Mouse (Mus musculus) embryonic facial prominence, embryonic 15.5 days (tissue): ENCODE measurements around the gene Hist3h2ba. TPM values are rescaled to one million over a fixed set of nuclear protein-coding genes. Genes with fewer than 3 reads are reported as not detected.

ENCODE experiments used
- ATAC-seq: fragments of 200-750 bp; cut with Nextera tagmentation; 2 replicates; pipeline ENCODE4 v1.8.0; 2017; ENCODE audit warnings: low read depth, moderate TSS enrichment; ENCODE audit not compliant: insufficient number of reproducible peaks, low FRiP score, low TSS enrichment
- H3K27ac ChIP-seq: fragments of 300-500 bp; sonication (generic); replicated peaks from 2 replicates; pipeline ENCODE4 v1.5.1; 2015; ENCODE audit warnings: mild to moderate bottlenecking, inconsistent platforms
- H3K27me3 ChIP-seq: fragments of 300-500 bp; sonication (generic); 2 replicates; pipeline ENCODE4 v1.6.1; 2015; ENCODE audit warnings: inconsistent platforms
- H3K36me3 ChIP-seq: fragments of 300-500 bp; sonication (generic); 2 replicates; pipeline ENCODE4 v1.6.1; 2015; ENCODE audit warnings: mild to moderate bottlenecking, inconsistent platforms
- H3K4me1 ChIP-seq: fragments of 300-500 bp; sonication (generic); 2 replicates; pipeline ENCODE4 v1.6.1; 2015; ENCODE audit warnings: inconsistent platforms
- H3K4me2 ChIP-seq: fragments of 300-500 bp; sonication (generic); replicated peaks from 2 replicates; pipeline ENCODE4 v1.6.1; 2015; ENCODE audit warnings: mild to moderate bottlenecking, inconsistent platforms
- H3K4me3 ChIP-seq: fragments of 300-500 bp; sonication (generic); replicated peaks from 2 replicates; pipeline ENCODE4 v1.5.1; 2015; ENCODE audit warnings: mild to moderate bottlenecking, inconsistent platforms
- H3K9ac ChIP-seq: fragments of 300-500 bp; sonication (generic); 2 replicates; pipeline ENCODE4 v1.6.1; 2015; ENCODE audit warnings: inconsistent platforms
- H3K9me3 ChIP-seq: fragments of 300-500 bp; sonication (generic); replicated peaks from 2 replicates; pipeline ENCODE4 v1.6.1; 2016; ENCODE audit warnings: inconsistent platforms
- WGBS: fragments of 180-500 bp; shearing (Covaris S2); methylation state at CpG from one replicate; pipeline ENCODE4 v1.1.7; 2015; 5-methylcytosine and 5-hydroxymethylcytosine counted together
- polyA plus RNA-seq: library from polyadenylated mRNA; unstranded; fragments of >200 nt; fragmentation: Nextera tagmentation; extraction: Ambion mirVana; gene quantifications from 2 replicates; pipeline ENCODE4 v1.2.1, GENCODE M21; 2015

Gene Hist3h2ba
- polyA plus RNA-seq, 1 experiment from 2014 or later: 55.8 TPM

DNA sequence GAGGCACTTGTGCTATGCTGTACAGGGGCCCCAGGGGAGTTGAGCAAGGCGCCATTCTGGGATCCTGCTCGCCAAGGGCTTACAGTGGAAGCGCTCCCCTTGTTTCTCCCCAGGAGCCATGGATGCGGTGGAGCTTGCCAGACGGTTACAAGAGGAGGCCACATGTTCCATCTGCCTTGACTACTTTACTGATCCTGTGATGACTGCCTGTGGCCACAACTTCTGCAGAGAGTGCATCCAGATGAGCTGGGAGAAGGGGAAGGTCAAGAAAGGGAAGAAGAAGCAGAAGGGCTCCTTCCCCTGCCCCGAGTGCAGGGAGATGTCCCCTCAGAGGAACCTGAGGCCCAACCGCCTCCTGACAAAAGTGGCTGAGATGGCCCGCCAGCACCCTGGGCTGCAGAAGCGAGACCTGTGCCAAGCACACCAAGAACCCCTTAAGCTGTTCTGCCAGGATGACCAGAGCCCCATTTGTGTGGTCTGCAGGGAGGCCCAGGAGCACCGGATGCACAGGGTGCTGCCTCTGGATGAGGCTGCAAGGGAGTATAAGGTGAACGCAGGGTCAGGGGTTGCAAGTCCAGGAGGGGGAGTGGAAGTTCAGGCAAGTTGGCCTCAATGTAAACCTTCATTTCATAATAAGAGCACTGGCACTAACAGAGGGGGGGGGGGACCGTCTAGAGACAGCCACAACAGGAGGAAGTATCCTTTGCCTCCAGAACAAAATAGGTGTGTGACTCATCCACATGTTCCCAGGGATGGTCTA, 16.5 kb downstream of the Hist3h2ba start:
- no peak for ATAC-seq
- H3K9me3 ChIP-seq: no peaks in the 10 kb centered on the region
- no peak overlapping the region for H3K9ac ChIP-seq
- H3K36me3 ChIP-seq: peaks cover 5% of the 10 kb centered on the region; the same call in 1 of the 2 replicates
- peaks cover 15% of the 10 kb centered on the region for H3K27me3 ChIP-seq
- H3K4me2 ChIP-seq: no peak overlapping the region
- H3K27ac ChIP-seq: no peak overlapping the region
- WGBS: 42% methylated on average over 12 of the region's 12 CpGs
- no peak overlapping the region for H3K4me3 ChIP-seq
- H3K4me1 ChIP-seq: no peaks in the 10 kb centered on the region

DNA sequence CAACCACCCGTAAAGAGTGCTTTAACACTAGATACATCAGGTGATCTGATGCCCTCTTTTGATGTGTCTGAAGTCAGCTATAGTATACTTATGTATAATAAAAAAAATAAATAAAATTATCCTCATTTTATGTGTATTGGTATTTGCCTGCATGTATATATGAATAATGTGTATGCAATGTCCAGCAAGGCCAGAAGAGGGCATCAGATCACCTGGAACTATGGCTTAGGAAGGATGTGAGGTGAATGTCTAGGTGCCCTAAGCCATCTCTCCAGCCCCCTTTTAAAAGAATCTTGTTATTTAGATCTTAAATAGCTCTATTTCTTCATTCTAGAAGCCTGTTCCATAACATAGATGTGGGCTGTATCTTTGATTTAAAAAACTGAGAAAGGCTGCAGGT, 18.6 kb downstream of the Hist3h2ba start:
- peaks cover 9% of the 10 kb centered on the region; the same call in 1 of the 2 replicates for H3K36me3 ChIP-seq
- no peak overlapping the region for H3K4me3 ChIP-seq
- 95% methylated on average over 1 of the region's 1 CpGs for WGBS
- H3K27ac ChIP-seq: no peak overlapping the region
- H3K9ac ChIP-seq: no peak overlapping the region
- H3K9me3 ChIP-seq: no peaks in the 10 kb centered on the region
- no peaks in the 10 kb centered on the region for H3K4me1 ChIP-seq
- no peak overlapping the region for H3K4me2 ChIP-seq
- ATAC-seq: no peak
- H3K27me3 ChIP-seq: peaks cover 3% of the 10 kb centered on the region

DNA sequence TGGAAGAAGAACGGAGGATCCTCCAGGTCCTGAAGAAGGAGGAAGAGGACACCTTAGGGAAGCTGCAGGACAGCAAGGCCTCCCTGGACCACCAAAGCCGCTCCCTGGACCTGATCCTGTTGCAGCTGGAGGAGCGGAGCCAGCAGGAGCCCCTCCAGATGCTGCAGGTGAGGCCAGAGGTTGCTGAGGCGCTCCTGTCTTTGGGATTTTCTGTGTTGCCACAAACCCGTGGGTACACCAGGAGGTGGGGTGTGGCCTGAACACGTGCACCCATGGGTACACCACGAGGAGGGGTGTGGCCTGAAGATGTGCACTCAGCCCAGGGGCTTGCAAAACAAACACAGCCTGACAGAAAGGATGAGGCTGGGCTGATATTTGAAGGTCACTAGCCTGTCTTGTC, 19.8 kb downstream of the Hist3h2ba start:
- 78% methylated on average over 7 of the region's 7 CpGs for WGBS
- Histone ChIP-seq H3K9me3 (no peaks in the 10 kb centered on the region), H3K4me2 (no peak overlapping the region), H3K9ac (no peak overlapping the region), H3K4me3 (no peak overlapping the region), H3K27ac (no peak overlapping the region), H3K36me3 (peaks cover 9% of the 10 kb centered on the region; the same call in 1 of the 2 replicates), H3K27me3 (peaks cover 2% of the 10 kb centered on the region; the same call in 1 of the 2 replicates), H3K4me1 (no peaks in the 10 kb centered on the region)
- no peak for ATAC-seq

DNA sequence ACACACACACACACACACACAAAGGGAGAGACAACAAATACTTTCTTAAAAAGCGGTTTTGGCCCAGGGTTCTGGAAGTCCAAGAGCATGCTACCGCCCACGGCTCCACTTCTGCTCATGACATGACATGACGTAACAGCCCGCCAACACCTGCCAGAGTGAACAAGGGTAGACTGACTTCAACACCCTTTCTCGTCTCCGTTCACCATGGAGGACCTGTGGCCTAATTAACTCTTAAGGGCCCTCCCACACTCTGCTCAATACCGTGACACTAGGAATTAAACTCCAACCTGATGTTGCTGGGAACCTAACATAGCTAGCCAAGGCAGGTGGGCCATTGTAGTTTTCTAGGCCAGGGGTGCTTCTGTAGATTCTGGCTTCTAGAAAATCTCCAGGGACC, 20.3 kb downstream of the Hist3h2ba start:
- no peak overlapping the region for H3K4me3 ChIP-seq
- H3K27me3 ChIP-seq: no peaks in the 10 kb centered on the region
- no peak overlapping the region for H3K4me2 ChIP-seq
- no peaks in the 10 kb centered on the region for H3K9me3 ChIP-seq
- no peak for ATAC-seq
- H3K36me3 ChIP-seq: peaks cover 9% of the 10 kb centered on the region; the same call in 1 of the 2 replicates
- no peak overlapping the region for H3K9ac ChIP-seq
- no peaks in the 10 kb centered on the region for H3K4me1 ChIP-seq
- WGBS: 82% methylated on average over 8 of the region's 8 CpGs
- H3K27ac ChIP-seq: no peak overlapping the region

DNA sequence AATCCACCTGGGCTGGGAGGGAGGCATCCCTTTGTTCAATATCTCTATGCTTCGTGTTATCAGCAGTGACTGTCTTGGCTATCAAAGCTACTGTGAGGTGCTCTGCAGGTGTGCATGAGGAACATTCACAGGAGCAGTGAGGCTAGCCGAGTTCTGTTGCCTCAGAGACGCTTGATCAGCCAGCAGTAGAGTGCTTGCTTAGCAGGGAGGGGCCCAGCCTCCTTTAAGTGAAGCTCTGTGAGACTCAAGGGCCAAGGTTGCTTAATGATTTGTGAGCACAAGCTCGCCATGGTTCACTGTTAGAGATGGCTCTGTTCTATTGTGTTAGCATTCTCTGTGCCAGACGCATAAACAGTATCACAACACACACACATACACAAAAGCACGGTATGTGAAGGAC, 20.9 kb downstream of the Hist3h2ba start:
- 81% methylated on average over 6 of the region's 6 CpGs for WGBS
- Histone ChIP-seq H3K27me3 (no peaks in the 10 kb centered on the region), H3K4me2 (no peak overlapping the region), H3K4me1 (no peaks in the 10 kb centered on the region), H3K9me3 (no peaks in the 10 kb centered on the region), H3K4me3 (no peak overlapping the region), H3K36me3 (peaks cover 9% of the 10 kb centered on the region; the same call in 1 of the 2 replicates), H3K27ac (no peak overlapping the region), H3K9ac (no peak overlapping the region)
- no peak for ATAC-seq

DNA sequence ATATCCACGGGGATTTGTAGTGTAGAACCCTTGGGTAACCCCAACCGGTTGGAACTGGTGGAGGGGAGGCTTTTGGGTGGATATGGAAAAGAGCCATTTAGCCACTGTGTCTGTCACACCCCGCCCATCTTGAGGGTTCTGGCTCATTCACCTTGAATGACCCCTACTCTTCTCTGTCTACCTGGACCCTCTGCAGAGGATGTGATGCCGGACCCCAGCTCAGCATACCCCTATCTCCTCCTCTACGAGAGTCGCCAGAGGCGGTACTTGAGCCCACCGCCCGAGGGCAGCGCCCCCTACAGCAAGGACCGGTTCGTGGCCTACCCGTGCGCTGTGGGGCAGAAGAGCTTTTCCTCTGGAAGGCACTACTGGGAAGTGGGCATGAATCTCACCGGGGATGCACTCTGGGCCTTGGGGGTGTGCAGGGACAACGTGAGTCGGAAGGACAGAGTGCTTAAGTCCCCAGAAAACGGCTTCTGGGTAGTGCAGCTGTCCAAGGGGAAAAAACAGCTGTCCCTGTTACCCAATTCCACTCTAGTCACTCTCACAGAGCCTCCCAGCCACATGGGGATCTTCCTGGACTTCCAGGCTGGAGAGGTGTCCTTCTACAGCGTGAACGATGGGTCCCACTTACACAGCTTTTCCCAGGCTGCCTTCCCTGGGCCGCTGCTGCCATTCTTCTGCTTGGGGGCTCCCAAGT, 22.3 kb downstream of the Hist3h2ba start:
- 90% methylated on average over 21 of the region's 21 CpGs for WGBS
- no peaks in the 10 kb centered on the region for H3K9me3 ChIP-seq
- H3K36me3 ChIP-seq: peaks cover 9% of the 10 kb centered on the region; the same call in 1 of the 2 replicates
- no peak overlapping the region for H3K9ac ChIP-seq
- no peak overlapping the region for H3K4me2 ChIP-seq
- no peaks in the 10 kb centered on the region for H3K27me3 ChIP-seq
- ATAC-seq: no peak
- no peak overlapping the region for H3K27ac ChIP-seq
- H3K4me3 ChIP-seq: no peak overlapping the region
- H3K4me1 ChIP-seq: no peaks in the 10 kb centered on the region

DNA sequence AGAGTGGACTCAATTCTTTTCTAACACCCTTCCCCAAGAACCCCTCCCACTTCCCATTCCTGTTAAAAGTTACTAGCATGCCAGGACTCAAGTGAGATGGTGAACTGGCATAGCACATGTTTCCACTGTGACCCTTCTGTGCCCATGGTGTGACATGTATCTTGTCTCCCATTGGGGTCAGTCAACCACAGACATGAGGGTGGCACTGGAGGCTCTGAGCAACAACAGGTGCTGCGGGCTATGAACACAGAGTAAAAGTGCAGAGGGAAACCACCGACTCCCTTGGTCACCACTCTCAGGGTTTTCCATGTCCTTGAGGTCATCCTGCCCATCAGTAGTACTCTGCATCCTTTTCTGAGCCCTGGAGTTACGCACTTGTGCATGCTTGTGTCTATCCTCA, 23.1 kb downstream of the Hist3h2ba start:
- H3K4me1 ChIP-seq: peaks cover under 1% of the 10 kb centered on the region; the same call in 1 of the 2 replicates
- peaks cover 9% of the 10 kb centered on the region; the same call in 1 of the 2 replicates for H3K36me3 ChIP-seq
- no peak for ATAC-seq
- no peak overlapping the region for H3K4me3 ChIP-seq
- H3K4me2 ChIP-seq: no peak overlapping the region
- no peaks in the 10 kb centered on the region for H3K27me3 ChIP-seq
- no peaks in the 10 kb centered on the region for H3K9me3 ChIP-seq
- WGBS: 90% methylated on average over 3 of the region's 3 CpGs
- no peak overlapping the region for H3K9ac ChIP-seq
- H3K27ac ChIP-seq: no peak overlapping the region

DNA sequence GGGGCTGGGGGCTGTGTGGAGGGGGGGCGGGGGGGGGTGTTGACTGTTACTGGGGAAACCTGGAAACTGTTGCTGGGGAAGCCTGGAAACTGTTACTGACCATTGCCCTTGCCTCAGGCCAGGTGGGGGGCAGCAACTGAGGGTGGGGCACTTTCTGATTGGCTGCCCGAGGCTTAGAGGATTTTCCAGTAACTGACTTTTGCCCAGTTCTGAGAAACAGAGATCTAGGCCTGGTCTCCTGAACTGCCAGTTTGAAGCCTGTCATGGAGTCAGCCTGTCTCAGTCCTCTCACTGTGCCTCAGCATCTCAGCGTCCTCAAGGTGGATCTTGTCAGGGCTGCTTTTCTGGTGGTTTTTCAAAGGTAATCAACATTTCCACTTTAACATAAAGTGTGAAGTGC, 25.7 kb downstream of the Hist3h2ba start:
- H3K36me3 ChIP-seq: peaks cover 9% of the 10 kb centered on the region; the same call in 1 of the 2 replicates
- ATAC-seq: no peak
- H3K4me1 ChIP-seq: peaks cover 18% of the 10 kb centered on the region
- H3K9me3 ChIP-seq: no peaks in the 10 kb centered on the region
- no peaks in the 10 kb centered on the region for H3K27me3 ChIP-seq
- H3K27ac ChIP-seq: no peak overlapping the region
- 85% methylated on average over 3 of the region's 3 CpGs for WGBS
- no peak overlapping the region for H3K9ac ChIP-seq
- H3K4me3 ChIP-seq: no peak overlapping the region
- no peak overlapping the region for H3K4me2 ChIP-seq

DNA sequence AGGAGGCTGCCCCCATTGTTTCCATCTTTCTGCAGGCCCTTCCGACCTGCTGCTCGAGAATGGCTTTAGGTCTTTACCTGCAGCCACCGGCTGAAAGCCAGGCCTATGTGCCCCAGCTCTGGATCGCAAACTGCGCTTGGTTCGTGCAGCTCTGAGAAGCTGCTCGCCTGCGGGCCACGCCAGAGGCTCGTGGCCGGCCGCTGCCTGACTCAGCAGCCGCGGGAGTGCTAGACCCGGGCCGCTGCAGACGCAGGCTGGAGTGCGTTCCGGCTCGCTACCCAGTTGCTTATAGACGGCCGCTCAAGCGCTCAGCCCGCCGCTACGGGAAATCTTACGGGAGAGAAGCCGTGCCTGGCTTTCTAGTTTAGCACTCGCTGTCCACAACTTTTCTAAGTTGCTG, 28.4 kb downstream of the Hist3h2ba start:
- H3K9me3 ChIP-seq: no peaks in the 10 kb centered on the region
- peaks cover 36% of the 10 kb centered on the region for H3K4me1 ChIP-seq
- no peak for ATAC-seq
- H3K36me3 ChIP-seq: peaks cover 4% of the 10 kb centered on the region
- H3K27me3 ChIP-seq: no peaks in the 10 kb centered on the region
- H3K4me2 ChIP-seq: peak overlapping the region; percentile 93
- peak overlapping the region; percentile 99 for H3K4me3 ChIP-seq
- no peak overlapping the region for H3K27ac ChIP-seq
- WGBS: 0% methylated on average over 29 of the region's 29 CpGs
- peak overlapping the region; percentile 87 for H3K9ac ChIP-seq

DNA sequence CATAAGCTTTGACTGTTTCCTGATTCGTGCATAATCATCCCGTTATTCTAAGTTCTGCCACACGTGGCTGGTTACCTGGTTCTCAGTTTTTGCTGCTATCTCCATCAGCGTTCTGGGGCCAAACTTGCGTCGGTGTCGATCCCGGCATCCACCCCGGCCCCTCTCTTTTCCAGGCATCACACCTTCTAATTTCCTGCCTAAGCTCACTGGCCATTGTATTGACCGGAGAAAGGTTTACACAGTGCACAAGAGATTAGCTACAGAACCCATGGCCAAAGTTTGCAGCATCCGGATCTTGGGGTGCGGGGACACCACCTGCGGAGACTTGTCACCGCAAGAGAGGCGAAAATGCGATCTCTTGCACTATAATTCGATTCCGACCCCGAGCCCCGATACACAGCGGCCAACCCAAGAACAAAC, 28.9 kb downstream of the Hist3h2ba start:
- Histone ChIP-seq H3K9me3 (no peaks in the 10 kb centered on the region), H3K27me3 (no peaks in the 10 kb centered on the region), H3K9ac (peak overlapping the region; percentile 87), H3K27ac (peak overlapping the region; percentile 68), H3K36me3 (peaks cover 9% of the 10 kb centered on the region), H3K4me2 (peak overlapping the region; percentile 93), H3K4me3 (peak overlapping the region; percentile 99), H3K4me1 (peaks cover 36% of the 10 kb centered on the region)
- under 1% methylated on average over 21 of the region's 21 CpGs for WGBS
- ATAC-seq: no peak

DNA sequence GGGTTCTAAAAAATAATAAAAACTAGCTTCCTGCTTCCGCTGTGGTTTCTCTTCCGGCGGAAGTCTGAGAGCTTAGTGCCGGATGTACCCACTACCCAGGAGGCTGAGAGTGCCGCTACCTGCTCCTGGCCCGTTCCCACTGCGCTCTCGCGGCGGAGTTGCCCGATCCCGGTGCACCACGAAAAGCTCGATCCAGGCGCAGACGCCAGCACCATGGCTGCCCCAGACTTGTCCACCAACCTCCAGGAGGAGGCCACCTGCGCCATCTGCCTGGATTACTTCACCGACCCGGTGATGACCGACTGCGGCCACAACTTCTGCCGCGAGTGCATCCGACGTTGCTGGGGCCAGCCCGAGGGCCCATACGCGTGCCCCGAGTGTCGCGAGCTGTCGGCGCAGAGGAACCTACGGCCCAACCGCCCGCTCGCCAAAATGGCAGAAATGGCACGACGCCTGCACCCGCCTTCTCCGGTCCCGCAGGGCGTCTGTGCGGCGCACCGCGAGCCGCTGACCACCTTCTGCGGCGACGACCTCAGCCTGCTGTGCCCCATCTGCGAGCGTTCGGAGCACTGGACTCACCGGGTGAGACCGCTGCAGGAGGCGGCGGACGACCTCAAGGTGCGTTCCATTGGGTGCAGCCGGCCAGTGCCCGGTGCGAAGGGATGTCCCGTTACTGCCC, 29.4 kb downstream of the Hist3h2ba start, which contains the start of gene Trim11:
Trim11 (plus strand) TSS at position 67 of the 679 bp plus-strand sequence.
- Histone ChIP-seq H3K27ac (peak within 1 kb of the TSS; percentile 68), H3K27me3 (no peaks in the 10 kb centered on the region), H3K4me3 (peak within 1 kb of the TSS; percentile 99), H3K9me3 (no peaks in the 10 kb centered on the region), H3K4me1 (peaks cover 36% of the 10 kb centered on the region), H3K4me2 (peak within 1 kb of the TSS; percentile 93), H3K9ac (peak within 1 kb of the TSS; percentile 87), H3K36me3 (peaks cover 14% of the 10 kb centered on the region)
- peak; percentile 67 for ATAC-seq
- WGBS: under 1% methylated on average over 64 of the region's 64 CpGs
